Mouse (Mus musculus): ENCODE results near the gene Fut11. TPM values are rescaled to one million over a fixed set of nuclear protein-coding genes. Genes with fewer than 3 reads are reported as not detected.

Fut11 gene
- polyA plus RNA-seq, 1 experiment from 2014 or later, result 22.2 TPM

DNA sequence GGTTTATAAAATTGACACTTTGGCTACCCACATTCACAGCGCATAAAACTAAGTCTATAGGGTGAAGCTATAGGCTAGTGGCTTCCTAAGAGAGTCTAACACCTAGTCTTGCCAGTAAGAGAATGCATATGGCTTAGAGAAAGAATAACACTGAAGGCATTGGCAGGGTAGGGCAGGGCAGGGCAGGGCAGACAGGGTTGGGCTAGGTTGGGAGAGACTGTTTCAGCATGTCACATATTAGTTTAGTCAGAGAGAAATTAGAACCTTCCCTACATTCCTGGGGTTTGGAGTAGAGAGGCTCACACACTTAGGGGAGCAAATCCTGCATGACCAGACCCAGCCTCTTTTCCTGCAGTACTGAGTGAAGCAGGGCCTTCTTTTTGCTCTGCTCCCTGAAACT is 27.3 kb upstream of the Fut11 start:
- Histone ChIP-seq H3K27me3 (ENCODE audit: control insufficient read depth, insufficient read depth, low read length) (peaks cover 12% of the 10 kb centered on the region; the same call in 1 of the 2 replicates), H3K4me2 (ENCODE audit: low read length) (no peak overlapping the region), H3K4me3 (replicated peaks; ENCODE audit: low read depth, low read length) (no peak overlapping the region), H3K27ac (replicated peaks; ENCODE audit: low read depth, low read length) (no peak overlapping the region), H3K9me3 (ENCODE audit: control insufficient read depth, low read length) (no peaks in the 10 kb centered on the region), H3K9ac (replicated peaks; ENCODE audit: low read length) (no peak overlapping the region), H3K36me3 (ENCODE audit: control insufficient read depth, insufficient read depth, low read length) (no peaks in the 10 kb centered on the region), H3K4me1 (ENCODE audit: control insufficient read depth, insufficient read depth, low read length) (peaks cover under 1% of the 10 kb centered on the region; the same call in 1 of the 2 replicates)
- WGBS, result 67% methylated on average over 1 of the region's 1 CpGs
- DNase-seq, result no peak
- ATAC-seq (ENCODE audit: low FRiP score, low TSS enrichment), result no peak

DNA sequence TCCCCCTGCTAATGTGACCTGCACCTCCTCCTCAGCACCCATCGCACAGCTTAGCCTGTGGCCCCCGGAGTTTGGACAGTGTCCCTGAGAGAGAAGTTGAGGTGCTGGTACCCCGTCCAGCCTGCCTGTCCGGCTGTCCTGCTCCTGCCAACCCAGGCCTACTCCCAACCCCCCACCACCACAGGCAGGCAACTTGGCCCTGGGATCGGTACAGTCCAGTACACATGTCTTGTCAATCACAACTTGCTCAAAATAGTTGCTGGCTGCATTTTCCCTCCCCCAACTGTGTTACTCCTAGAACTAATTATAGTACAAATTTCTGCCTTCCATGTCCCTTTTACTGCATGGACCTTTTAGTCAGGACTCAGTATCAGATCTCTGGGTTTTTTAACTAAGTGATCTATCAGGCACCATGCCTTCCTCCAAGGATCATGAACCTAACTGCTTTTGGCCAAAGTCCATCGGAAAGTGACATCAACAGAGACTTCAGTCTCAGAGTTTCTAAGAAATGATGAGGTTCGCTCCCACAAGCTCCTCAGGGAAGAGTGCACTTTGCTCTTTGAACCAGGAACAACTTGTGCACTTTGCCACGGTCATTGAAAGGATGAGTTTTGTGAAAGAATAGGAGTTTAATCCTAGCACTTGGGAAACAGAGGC is 26.5 kb upstream of the Fut11 start, which contains the start of gene Synpo2l:
Gene Synpo2l (minus strand): TSS at position 201 of the 657 bp plus-strand sequence.
- no peak within 1 kb of the TSS for H3K4me3 ChIP-seq (replicated peaks; ENCODE audit: low read depth, low read length)
- no peak within 1 kb of the TSS for H3K9ac ChIP-seq (replicated peaks; ENCODE audit: low read length)
- ATAC-seq (ENCODE audit: low FRiP score, low TSS enrichment) (no peak), DNase-seq (no peak)
- H3K27ac ChIP-seq (replicated peaks; ENCODE audit: low read depth, low read length), result no peak within 1 kb of the TSS
- no peak within 1 kb of the TSS for H3K4me2 ChIP-seq (ENCODE audit: low read length)
- 79% methylated on average over 8 of the region's 8 CpGs for WGBS
- no peaks in the 10 kb centered on the region for H3K4me1 ChIP-seq (ENCODE audit: control insufficient read depth, insufficient read depth, low read length)
- no peaks in the 10 kb centered on the region for H3K36me3 ChIP-seq (ENCODE audit: control insufficient read depth, insufficient read depth, low read length)
- no peaks in the 10 kb centered on the region for H3K9me3 ChIP-seq (ENCODE audit: control insufficient read depth, low read length)
- H3K27me3 ChIP-seq (ENCODE audit: control insufficient read depth, insufficient read depth, low read length), result peaks cover 5% of the 10 kb centered on the region; the same call in 1 of the 2 replicates

DNA sequence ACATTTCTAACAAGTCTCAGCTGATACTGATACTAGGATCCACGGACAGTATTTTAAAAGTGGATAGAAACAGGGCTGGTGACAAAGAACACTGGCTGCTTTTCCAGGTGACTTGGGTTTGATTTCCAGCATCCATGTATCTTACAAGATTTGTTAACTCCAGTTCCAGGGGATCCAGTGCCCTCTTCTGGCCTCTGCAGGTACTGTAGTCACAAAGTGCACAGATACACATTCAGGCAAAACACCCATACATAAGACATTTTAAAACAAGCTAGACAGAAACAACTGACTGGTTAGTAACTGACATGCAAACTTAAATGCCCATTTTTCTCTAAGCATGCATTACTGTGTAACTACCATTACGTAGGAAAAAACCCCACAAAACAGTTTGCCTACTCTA is 21.8 kb upstream of the Fut11 start:
- DNase-seq, result peak; percentile 51
- Histone ChIP-seq H3K9ac (replicated peaks; ENCODE audit: low read length) (no peak overlapping the region), H3K4me2 (ENCODE audit: low read length) (peak overlapping the region; percentile 71; the same call in 1 of the 2 replicates), H3K36me3 (ENCODE audit: control insufficient read depth, insufficient read depth, low read length) (peaks cover 19% of the 10 kb centered on the region), H3K4me1 (ENCODE audit: control insufficient read depth, insufficient read depth, low read length) (peaks cover 16% of the 10 kb centered on the region), H3K9me3 (ENCODE audit: control insufficient read depth, low read length) (no peaks in the 10 kb centered on the region), H3K27ac (replicated peaks; ENCODE audit: low read depth, low read length) (no peak overlapping the region), H3K27me3 (ENCODE audit: control insufficient read depth, insufficient read depth, low read length) (no peaks in the 10 kb centered on the region), H3K4me3 (replicated peaks; ENCODE audit: low read depth, low read length) (no peak overlapping the region)
- WGBS, result 88% methylated on average over 2 of the region's 2 CpGs
- ATAC-seq (ENCODE audit: low FRiP score, low TSS enrichment), result no peak

DNA sequence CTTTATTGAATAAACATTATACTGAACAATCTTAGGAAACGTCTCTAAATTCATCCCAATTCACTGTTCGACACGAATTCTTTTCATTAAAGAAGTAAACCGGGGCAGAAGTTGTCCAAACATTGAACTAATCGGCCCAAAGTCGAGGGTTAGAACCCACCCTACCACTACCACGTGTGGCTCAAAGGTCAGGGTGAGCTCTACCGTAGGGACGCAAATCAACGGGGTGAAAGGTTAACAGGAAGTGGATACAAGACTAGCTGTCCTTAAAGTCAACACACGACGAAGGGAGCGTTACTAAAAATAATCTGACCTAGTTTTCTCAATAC is 21.1 kb upstream of the Fut11 start:
- 12% methylated on average over 13 of the region's 13 CpGs for WGBS
- Histone ChIP-seq H3K4me2 (ENCODE audit: low read length) (peak overlapping the region; percentile 71), H3K27ac (replicated peaks; ENCODE audit: low read depth, low read length) (peak overlapping the region; percentile 52; the same call in 1 of the 2 replicates), H3K27me3 (ENCODE audit: control insufficient read depth, insufficient read depth, low read length) (no peaks in the 10 kb centered on the region), H3K9ac (replicated peaks; ENCODE audit: low read length) (no peak overlapping the region; the same call in 1 of the 2 replicates), H3K4me3 (replicated peaks; ENCODE audit: low read depth, low read length) (peak overlapping the region; percentile 89), H3K36me3 (ENCODE audit: control insufficient read depth, insufficient read depth, low read length) (peaks cover 26% of the 10 kb centered on the region), H3K9me3 (ENCODE audit: control insufficient read depth, low read length) (no peaks in the 10 kb centered on the region), H3K4me1 (ENCODE audit: control insufficient read depth, insufficient read depth, low read length) (peaks cover 16% of the 10 kb centered on the region)
- ATAC-seq (ENCODE audit: low FRiP score, low TSS enrichment), result peak; percentile 79
- DNase-seq, result no peak

DNA sequence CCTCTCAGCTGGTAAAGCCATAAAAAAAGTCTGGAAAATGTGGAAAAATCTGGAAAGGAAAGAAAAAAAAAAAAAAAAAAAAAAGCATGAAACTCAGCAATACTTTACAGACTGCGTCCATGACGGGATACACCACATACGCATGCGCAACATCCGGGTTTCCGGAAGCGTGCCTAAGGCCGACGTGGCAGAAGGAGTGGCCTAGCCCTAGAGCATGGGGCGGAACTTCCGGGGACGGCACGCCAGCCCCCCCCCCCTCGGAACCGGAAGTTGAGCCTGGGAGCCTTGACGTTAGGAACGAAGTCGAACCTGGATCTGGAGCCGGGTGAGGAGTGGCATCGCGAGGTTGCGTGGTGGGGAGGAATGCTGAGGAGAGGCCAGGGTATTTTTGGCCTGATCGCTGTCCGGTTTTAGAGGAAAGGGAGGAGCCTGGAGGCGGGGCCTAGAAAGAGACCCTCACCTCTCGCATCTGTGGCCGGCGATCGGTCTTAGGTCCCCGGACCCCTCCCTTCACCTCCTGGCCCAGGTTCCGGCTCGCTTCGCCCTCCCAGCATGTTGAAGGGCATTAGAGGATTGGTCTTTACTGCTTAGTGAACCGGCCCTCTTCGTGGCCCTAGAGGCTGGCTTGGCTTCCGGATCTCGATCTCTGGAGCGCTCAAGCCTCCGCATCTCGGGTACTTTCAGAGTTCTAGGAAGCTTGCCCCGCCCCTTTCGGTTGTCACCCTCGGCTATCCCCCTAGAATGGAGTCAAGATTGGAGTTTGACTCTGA is 20.5 kb upstream of the Fut11 start, which contains the start of gene Sec24c:
Gene Sec24c (plus strand): TSS at position 245 of the 770 bp plus-strand sequence.
- H3K36me3 ChIP-seq (ENCODE audit: control insufficient read depth, insufficient read depth, low read length), result peaks cover 31% of the 10 kb centered on the region
- H3K4me1 ChIP-seq (ENCODE audit: control insufficient read depth, insufficient read depth, low read length), result peaks cover 16% of the 10 kb centered on the region
- peak; percentile 98 for ATAC-seq (ENCODE audit: low FRiP score, low TSS enrichment)
- H3K27me3 ChIP-seq (ENCODE audit: control insufficient read depth, insufficient read depth, low read length), result no peaks in the 10 kb centered on the region
- no peaks in the 10 kb centered on the region for H3K9me3 ChIP-seq (ENCODE audit: control insufficient read depth, low read length)
- H3K27ac ChIP-seq (replicated peaks; ENCODE audit: low read depth, low read length), result peak within 1 kb of the TSS; percentile 82
- peak within 1 kb of the TSS; percentile 74 for H3K9ac ChIP-seq (replicated peaks; ENCODE audit: low read length)
- peak within 1 kb of the TSS; percentile 76 for H3K4me2 ChIP-seq (ENCODE audit: low read length)
- WGBS, result under 1% methylated on average over 43 of the region's 43 CpGs
- DNase-seq, result peak; percentile 100
- H3K4me3 ChIP-seq (replicated peaks; ENCODE audit: low read depth, low read length), result peak within 1 kb of the TSS; percentile 89

DNA sequence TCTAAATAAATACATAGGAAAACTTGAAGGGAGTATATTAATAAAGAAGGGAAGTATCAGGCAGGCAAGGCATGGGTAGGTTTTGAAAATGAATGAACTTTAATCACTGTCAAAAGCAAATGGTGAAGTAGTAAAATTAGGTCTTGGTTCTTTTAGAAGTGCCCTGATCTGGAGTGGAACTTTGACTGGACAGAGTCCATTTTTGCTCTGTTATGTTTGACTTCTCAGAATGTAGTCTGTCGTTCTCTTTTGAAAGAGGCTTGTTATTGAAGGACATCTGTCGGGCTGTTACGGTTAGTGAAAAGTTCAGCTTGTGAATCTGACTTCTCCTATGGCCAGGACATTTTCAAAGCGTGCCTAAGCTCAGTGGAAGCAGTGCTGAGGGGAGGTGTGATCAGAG is 16.9 kb upstream of the Fut11 start:
- DNase-seq (no peak), ATAC-seq (ENCODE audit: low FRiP score, low TSS enrichment) (no peak)
- H3K27ac ChIP-seq (replicated peaks; ENCODE audit: low read depth, low read length), result no peak overlapping the region
- H3K9me3 ChIP-seq (ENCODE audit: control insufficient read depth, low read length), result no peaks in the 10 kb centered on the region
- H3K27me3 ChIP-seq (ENCODE audit: control insufficient read depth, insufficient read depth, low read length), result no peaks in the 10 kb centered on the region
- 91% methylated on average over 4 of the region's 4 CpGs for WGBS
- peaks cover 16% of the 10 kb centered on the region for H3K4me1 ChIP-seq (ENCODE audit: control insufficient read depth, insufficient read depth, low read length)
- H3K9ac ChIP-seq (replicated peaks; ENCODE audit: low read length), result no peak overlapping the region
- peaks cover 67% of the 10 kb centered on the region for H3K36me3 ChIP-seq (ENCODE audit: control insufficient read depth, insufficient read depth, low read length)
- H3K4me2 ChIP-seq (ENCODE audit: low read length), result no peak overlapping the region
- H3K4me3 ChIP-seq (replicated peaks; ENCODE audit: low read depth, low read length), result no peak overlapping the region

DNA sequence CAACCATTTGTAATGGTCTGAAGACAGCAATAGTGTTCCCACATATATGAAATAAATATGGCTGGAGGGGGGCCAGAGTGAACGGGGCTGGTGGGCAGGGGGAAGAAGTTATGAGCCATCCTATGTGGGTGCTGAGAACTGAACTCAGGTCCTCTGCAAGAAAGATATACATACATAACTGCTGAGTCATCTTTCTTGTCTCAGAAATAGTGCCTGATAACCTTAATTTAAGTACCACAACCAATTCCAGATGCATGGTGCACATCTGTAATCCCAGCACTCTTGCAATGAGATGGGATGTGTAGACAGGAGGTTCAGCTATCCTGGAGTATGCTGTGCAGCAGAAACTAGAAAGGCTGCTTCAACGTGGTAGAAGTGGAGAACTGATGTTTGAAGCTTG is 13.0 kb upstream of the Fut11 start:
- Histone ChIP-seq H3K4me3 (replicated peaks; ENCODE audit: low read depth, low read length) (no peak overlapping the region), H3K4me2 (ENCODE audit: low read length) (no peak overlapping the region), H3K36me3 (ENCODE audit: control insufficient read depth, insufficient read depth, low read length) (peaks cover 96% of the 10 kb centered on the region), H3K27ac (replicated peaks; ENCODE audit: low read depth, low read length) (no peak overlapping the region), H3K27me3 (ENCODE audit: control insufficient read depth, insufficient read depth, low read length) (no peaks in the 10 kb centered on the region), H3K9ac (replicated peaks; ENCODE audit: low read length) (no peak overlapping the region), H3K4me1 (ENCODE audit: control insufficient read depth, insufficient read depth, low read length) (no peaks in the 10 kb centered on the region), H3K9me3 (ENCODE audit: control insufficient read depth, low read length) (no peaks in the 10 kb centered on the region)
- 89% methylated on average over 2 of the region's 2 CpGs for WGBS
- no peak for DNase-seq
- ATAC-seq (ENCODE audit: low FRiP score, low TSS enrichment), result no peak

DNA sequence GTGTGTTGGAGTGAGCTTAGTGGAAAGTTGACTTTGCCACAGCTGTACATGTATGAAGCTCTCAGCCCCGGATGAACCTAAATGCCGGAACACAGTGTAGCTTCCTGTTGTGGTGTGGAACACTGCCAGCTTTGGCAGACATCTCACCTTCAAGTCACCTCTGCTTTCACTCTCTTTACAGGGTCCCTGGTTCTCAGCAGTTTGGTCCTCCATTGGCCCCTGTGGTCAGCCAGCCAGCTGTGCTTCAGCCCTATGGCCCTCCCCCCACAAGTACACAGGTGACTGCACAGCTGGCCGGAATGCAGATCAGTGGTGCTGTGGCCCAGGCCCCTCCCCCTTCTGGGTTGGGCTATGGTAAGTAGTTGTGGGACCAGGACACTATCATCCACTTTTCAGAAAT is 12.3 kb upstream of the Fut11 start:
- Histone ChIP-seq H3K9me3 (ENCODE audit: control insufficient read depth, low read length) (no peaks in the 10 kb centered on the region), H3K4me1 (ENCODE audit: control insufficient read depth, insufficient read depth, low read length) (no peaks in the 10 kb centered on the region), H3K27ac (replicated peaks; ENCODE audit: low read depth, low read length) (no peak overlapping the region), H3K27me3 (ENCODE audit: control insufficient read depth, insufficient read depth, low read length) (no peaks in the 10 kb centered on the region), H3K4me3 (replicated peaks; ENCODE audit: low read depth, low read length) (no peak overlapping the region), H3K9ac (replicated peaks; ENCODE audit: low read length) (no peak overlapping the region), H3K36me3 (ENCODE audit: control insufficient read depth, insufficient read depth, low read length) (peaks cover 99% of the 10 kb centered on the region), H3K4me2 (ENCODE audit: low read length) (no peak overlapping the region)
- WGBS, result 81% methylated on average over 3 of the region's 3 CpGs
- ATAC-seq (ENCODE audit: low FRiP score, low TSS enrichment) (no peak), DNase-seq (no peak)
